15 mouse cellular contexts compared by ENCODE assay signal in the genomic region with DNA sequence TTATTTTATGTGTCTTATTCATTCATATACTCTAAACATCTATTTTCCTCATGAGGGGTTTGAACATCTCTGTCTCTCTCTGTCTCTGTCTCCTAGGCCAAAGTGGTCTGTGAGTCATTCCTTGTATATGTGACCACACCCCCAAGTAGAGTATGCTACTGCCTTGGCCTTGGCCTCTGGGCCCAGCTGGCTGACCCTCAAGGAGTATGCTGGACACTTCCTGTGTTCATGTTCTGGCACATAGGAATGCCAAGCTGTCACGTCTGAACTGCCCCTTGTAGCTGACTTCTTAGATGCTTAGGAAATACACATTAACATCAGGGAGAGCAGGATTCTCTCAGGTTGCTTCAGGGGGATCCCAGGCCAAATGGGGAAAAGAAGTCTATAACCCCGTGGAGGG. TPM values are rescaled to one million over a fixed set of nuclear protein-coding genes. Genes with fewer than 3 reads are reported as not detected.
DNase-seq lines count a peak whose midpoint lies in the region; ATAC-seq and TF ChIP-seq lines count a peak whose summit lies in the region.
"Had no signal": no experiment of that assay in that cellular context is flagged by ENCODE, and none has a peak within 500 bp of the region (broad histone marks: within the 10 kb centered on the region; RNA-seq: fewer than 3 reads in every experiment).

No protein-coding gene starts in this region.

- 53% methylated on average over 2 of the region's 2 CpGs for WGBS in kidney, postnatal 0 days
- WGBS in lung, postnatal 0 days: 34% methylated on average over 2 of the region's 2 CpGs

- no peak overlapping the region for H3K4me2 ChIP-seq in kidney, postnatal 0 days (ENCODE audit: low read length)
- no peak overlapping the region for H3K4me2 ChIP-seq in lung, postnatal 0 days (replicated peaks; ENCODE audit: low read depth, low read length)
- H3K4me2 ChIP-seq: embryonic facial prominence, embryonic 13.5 days; heart, embryonic 13.5 days; midbrain, embryonic 13.5 days had no signal

- H3K9me3 ChIP-seq in kidney, postnatal 0 days (replicated peaks; ENCODE audit: low read length): no peaks in the 10 kb centered on the region
- H3K9me3 ChIP-seq in lung, postnatal 0 days (ENCODE audit: low read length): no peaks in the 10 kb centered on the region
- H3K9me3 ChIP-seq: embryonic facial prominence, embryonic 13.5 days; heart, embryonic 13.5 days; hindbrain, embryonic 10.5 days; midbrain, embryonic 13.5 days had no signal

- peak overlapping the region; percentile 11; the same call in 1 of the 2 replicates for H3K27ac ChIP-seq in kidney, postnatal 0 days
- peak overlapping the region; percentile 54; the same call in 1 of the 2 replicates for H3K27ac ChIP-seq in lung, postnatal 0 days (ENCODE audit: low read length)
- H3K27ac ChIP-seq: embryonic facial prominence, embryonic 13.5 days; heart, embryonic 13.5 days; hindbrain, embryonic 10.5 days; macrophage; midbrain, embryonic 13.5 days had no signal

- no peak overlapping the region for H3K4me3 ChIP-seq in kidney, postnatal 0 days (replicated peaks; ENCODE audit: low read depth, low read length)
- H3K4me3 ChIP-seq in lung, postnatal 0 days (ENCODE audit: low read depth, low read length): no peak overlapping the region
- H3K4me3 ChIP-seq: embryonic facial prominence, embryonic 13.5 days; heart, embryonic 13.5 days; hindbrain, embryonic 10.5 days; midbrain, embryonic 13.5 days; myocyte had no signal

- H3K9ac ChIP-seq in kidney, postnatal 0 days (ENCODE audit: low read depth, low read length): no peak overlapping the region
- H3K9ac ChIP-seq in lung, postnatal 0 days (replicated peaks; ENCODE audit: low read depth): no peak overlapping the region
- H3K9ac ChIP-seq: embryonic facial prominence, embryonic 13.5 days; heart, embryonic 13.5 days; midbrain, embryonic 13.5 days had no signal

- H3K27me3 ChIP-seq in kidney, postnatal 0 days (ENCODE audit: insufficient read depth, low read length): no peaks in the 10 kb centered on the region
- H3K27me3 ChIP-seq in lung, postnatal 0 days (replicated peaks; ENCODE audit: insufficient read depth, low read length): no peaks in the 10 kb centered on the region
- H3K27me3 ChIP-seq: embryonic facial prominence, embryonic 13.5 days; heart, embryonic 13.5 days; midbrain, embryonic 13.5 days had no signal

- peak; percentile 91 for DNase-seq in heart, adult 11 months
- no peak for DNase-seq in heart, postnatal 4 days
- peak; percentile 65 for DNase-seq in 3134 (ENCODE audit: extremely low read depth, insufficient read length, low spot score)
- DNase-seq in kidney, postnatal 0 days (ENCODE audit: low spot score): no peak
- peak; percentile 67 for DNase-seq in lung, postnatal 0 days (ENCODE audit: low spot score)
- no peak for DNase-seq in testis, postnatal 14 days (ENCODE audit: low spot score)
- no peak for DNase-seq in right cerebral cortex, adult 18-20 months
- DNase-seq in layer of hippocampus, postnatal 25 days (ENCODE audit: extremely low spot score in 1 of 2, low spot score in 1 of 2): no peak
- DNase-seq: gastrocnemius, postnatal 25 days had no signal

- H3K4me1 ChIP-seq in kidney, postnatal 0 days (replicated peaks; ENCODE audit: insufficient read depth, low read length): no peaks in the 10 kb centered on the region
- no peaks in the 10 kb centered on the region for H3K4me1 ChIP-seq in lung, postnatal 0 days (ENCODE audit: insufficient read depth, low read depth, low read length)
- H3K4me1 ChIP-seq: heart, embryonic 13.5 days; hindbrain, embryonic 10.5 days; midbrain, embryonic 13.5 days had no signal

- no peak for ATAC-seq in kidney, postnatal 0 days (replicated peaks; ENCODE audit: low FRiP score, low read depth)
- peak; percentile 87 for ATAC-seq in lung, postnatal 0 days
- ATAC-seq: midbrain, embryonic 13.5 days had no signal

- TF ChIP-seq EP300 in lung, postnatal 0 days (IDR thresholded peaks at IDR 0.05): peak; percentile 62

- TF ChIP-seq CTCF in kidney, postnatal 0 days (IDR thresholded peaks at IDR 0.05; ENCODE audit: low read depth): no peak
- TF ChIP-seq CTCF in lung, postnatal 0 days (IDR thresholded peaks at IDR 0.05): no peak

- peaks cover 14% of the 10 kb centered on the region; the same call in 1 of the 2 replicates for H3K36me3 ChIP-seq in kidney, postnatal 0 days (ENCODE audit: insufficient read depth, low read length)
- no peaks in the 10 kb centered on the region for H3K36me3 ChIP-seq in lung, postnatal 0 days (ENCODE audit: insufficient read depth, low read length)

RNA-seq across cellular contexts. Expression of gene Rflnb, which starts 52.7 kb away (rescaled TPM):
- 10 to 100 TPM; 37.3 to 42.1 TPM for total RNA-seq in heart, postnatal 4 days (2021)
- polyA plus RNA-seq in kidney, postnatal 0 days (2015; fragmentation: Nextera tagmentation; extraction: Ambion mirVana): 39.3 and 43.1 TPM in 2 replicates
- polyA plus RNA-seq in lung, postnatal 0 days (2015; fragmentation: Nextera tagmentation; extraction: Ambion mirVana): 54.3 and 54.4 TPM in 2 replicates
- 10 to 100 TPM in 1 of 2 experiments, 1 to 10 TPM in 1; 9.6 to 10.3 TPM for total RNA-seq in layer of hippocampus, postnatal 25 days (2021)

Comparison
In these comparisons a context has a peak if more than half of its experiments do, and no peak if none do; other contexts are left out.
1. DNase-seq: peak in heart, adult 11 months (single experiment), 3134 (single experiment) and lung, postnatal 0 days (single experiment); none in heart, postnatal 4 days (single experiment), kidney, postnatal 0 days (single experiment), testis, postnatal 14 days (single experiment), right cerebral cortex, adult 18-20 months (single experiment) and layer of hippocampus, postnatal 25 days (0 of 2).